Mouse (Mus musculus): Measurements from ENCODE around the gene Evl.

DNA sequence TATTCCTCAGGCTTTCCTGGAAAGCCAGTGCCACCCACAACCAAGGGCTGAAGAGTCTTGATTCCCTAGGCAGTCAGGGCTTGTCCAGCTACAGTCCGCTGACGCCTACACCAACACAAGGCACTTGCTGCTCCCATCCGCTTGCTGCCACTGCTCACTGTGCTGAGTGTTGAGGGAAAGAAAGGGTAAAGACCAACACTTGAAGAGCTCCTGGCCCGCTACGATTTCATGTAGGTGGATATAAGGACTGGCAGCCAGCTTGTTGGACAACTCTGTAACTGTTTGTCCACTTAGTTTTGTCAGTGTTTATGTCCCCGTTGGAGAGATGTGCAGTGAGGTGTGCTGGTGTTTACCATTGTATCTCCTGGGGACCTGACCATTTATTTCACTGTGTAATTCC, 38.3 kb downstream of the Evl start:
- TF ChIP-seq HCFC1 (IDR thresholded peaks at IDR 0.05; ENCODE audit: borderline replicate concordance, insufficient read depth, low read length) (no peak), ZC3H11A (IDR thresholded peaks at IDR 0.05; ENCODE audit: borderline replicate concordance, low read depth, low read length) (no peak), ZNF384 (IDR thresholded peaks at IDR 0.05; ENCODE audit: low read depth, low read length) (no peak), CHD2 (IDR thresholded peaks at IDR 0.05; ENCODE audit: low read depth, low read length) (no peak), MAFK (IDR thresholded peaks at IDR 0.05; ENCODE audit: insufficient read depth, low read depth, low read length) (no peak)
